Mouse (Mus musculus): ENCODE results near the gene Tent4a. TPM values are rescaled to one million over a fixed set of nuclear protein-coding genes. Genes with fewer than 3 reads are reported as not detected.

The Tent4a gene
- total and polyA plus RNA-seq, 3 experiments = 3.6 to 8.8 (median 5.7) TPM

GRCm38 (mm10) chr13:69541776-69542175 is 7.4 kb upstream of the Tent4a start:
- Histone ChIP-seq H3K36me3 (replicated peaks in 1 of 2; ENCODE audit: control insufficient read depth in 1 of 2, insufficient read depth in 1 of 2, low read length in 1 of 2) (no peaks in the 10 kb centered on the region), H3K4me1 (ENCODE audit: control insufficient read depth in 1 of 2, insufficient read depth in 2 of 2) (peaks cover 0 to 5% of the 10 kb centered on the region in 2 experiments; a peak in 1 of 4 replicates), H3K9ac (ENCODE audit: insufficient read depth, low read depth) (no peak overlapping the region), H3K27me3 (replicated peaks) (no peaks in the 10 kb centered on the region), H3K27ac (ENCODE audit: insufficient read depth, low read depth) (no peak overlapping the region), H3K4me3 (replicated peaks in 1 of 3; ENCODE audit: low read depth in 2 of 3, low read length in 2 of 3, poor library complexity in 1 of 3) (no peak overlapping the region), H3K9me3 (replicated peaks; ENCODE audit: low read length) (no peaks in the 10 kb centered on the region), H3K4me2 (ENCODE audit: insufficient read depth, low read depth, poor library complexity, severe bottlenecking) (peak overlapping the region; percentile 27; the same call in 1 of the 2 replicates), H3K79me2 (replicated peaks; ENCODE audit: control insufficient read depth, extremely low read depth, insufficient read depth, poor library complexity, severe bottlenecking) (no peaks in the 10 kb centered on the region)
- DNase-seq (ENCODE audit: extremely low read depth) = no peak
- TF ChIP-seq MAFK (IDR thresholded peaks at IDR 0.05; ENCODE audit: insufficient replicate concordance, low read length) (no peak), HCFC1 (IDR thresholded peaks at IDR 0.05; ENCODE audit: low read depth, low read length) (no peak), BHLHE40 (IDR thresholded peaks at IDR 0.05; ENCODE audit: low read depth, low read length) (no peak), MAZ (IDR thresholded peaks at IDR 0.05; ENCODE audit: low read depth, low read length) (no peak), ETS1 (conservative IDR thresholded peaks at IDR 0.05; ENCODE audit: low read depth, low read length) (no peak), CHD2 (IDR thresholded peaks at IDR 0.05; ENCODE audit: low read length) (no peak), NELFE (IDR thresholded peaks at IDR 0.05; ENCODE audit: low read depth, low read length) (no peak), USF1 (IDR thresholded peaks at IDR 0.05; ENCODE audit: low read depth, low read length) (no peak), ELF1 (IDR thresholded peaks at IDR 0.05; ENCODE audit: low read depth, low read length) (no peak), MAX (IDR thresholded peaks at IDR 0.05; ENCODE audit: low read length) (no peak), PAX5 (IDR thresholded peaks at IDR 0.05; ENCODE audit: low read length) (no peak), ZKSCAN1 (IDR thresholded peaks at IDR 0.05; ENCODE audit: borderline replicate concordance, low read depth, low read length) (no peak), RAD21 (IDR thresholded peaks at IDR 0.05; ENCODE audit: low read depth, low read length) (no peak), POLR2A (IDR thresholded peaks at IDR 0.05; ENCODE audit: low read depth, low read length) (no peak)
- dilution Hi-C loops (cut with MboI; ENCODE audit: extremely low pct_ligation_motif_present, extremely low pct_unique_long_range_greater_than_20kb, low sequenced_read_pairs) (no loop called here), in situ Hi-C loops (cut with MboI; ENCODE audit: low pct_ligation_motif_present, low pct_unique_long_range_greater_than_20kb, low sequenced_read_pairs) (loop anchor here (10.0 kb wide), 1 partner anchor 73 kb away; the partner anchor contains the start of gene Srd5a1)

DNA sequence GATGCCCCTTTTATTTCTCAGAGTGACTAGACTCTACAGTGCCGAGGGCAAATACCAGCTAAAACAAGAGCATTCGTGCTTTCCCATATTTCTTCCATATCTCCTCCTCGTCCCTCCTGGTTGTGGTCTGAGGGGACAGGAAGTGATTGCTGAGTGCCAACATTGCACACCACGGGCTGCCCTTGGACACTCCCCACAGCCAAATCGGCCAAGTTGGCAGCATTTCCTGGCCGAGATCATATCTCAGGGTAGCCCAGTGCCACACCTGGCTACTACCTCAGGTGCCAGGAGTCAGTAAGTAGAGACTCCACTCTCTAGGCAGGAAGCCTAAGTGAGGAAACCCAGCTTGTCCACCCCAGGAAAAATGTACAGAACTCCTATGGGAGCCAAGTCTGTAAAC is 6.8 kb upstream of the Tent4a start:
- no peaks in the 10 kb centered on the region for H3K9me3 ChIP-seq (replicated peaks; ENCODE audit: low read length)
- DNase-seq (ENCODE audit: extremely low read depth) = no peak
- in situ Hi-C loops (cut with MboI; ENCODE audit: low pct_ligation_motif_present, low pct_unique_long_range_greater_than_20kb, low sequenced_read_pairs) = loop anchor here (10.0 kb wide), 1 partner anchor 74 kb away; the partner anchor contains the start of gene Srd5a1
- no peak overlapping the region for H3K9ac ChIP-seq (ENCODE audit: insufficient read depth, low read depth)
- TF ChIP-seq ZKSCAN1 (IDR thresholded peaks at IDR 0.05; ENCODE audit: borderline replicate concordance, low read depth, low read length) (no peak), GABPA (IDR thresholded peaks at IDR 0.05; ENCODE audit: insufficient replicate concordance, low read depth, low read length) (no peak), MAFK (IDR thresholded peaks at IDR 0.05; ENCODE audit: insufficient replicate concordance, low read length) (no peak), EP300 (IDR thresholded peaks at IDR 0.05; ENCODE audit: low read length) (no peak), TCF12 (IDR thresholded peaks at IDR 0.05; ENCODE audit: low read depth, low read length) (no peak), MAZ (IDR thresholded peaks at IDR 0.05; ENCODE audit: low read depth, low read length) (no peak), POLR2A (IDR thresholded peaks at IDR 0.05; ENCODE audit: low read depth, low read length) (no peak), NELFE (IDR thresholded peaks at IDR 0.05; ENCODE audit: low read depth, low read length) (no peak), TBP (conservative IDR thresholded peaks at IDR 0.05; ENCODE audit: low read depth, low read length) (no peak), HCFC1 (IDR thresholded peaks at IDR 0.05; ENCODE audit: low read depth, low read length) (no peak), PAX5 (IDR thresholded peaks at IDR 0.05; ENCODE audit: low read length) (no peak), RAD21 (IDR thresholded peaks at IDR 0.05; ENCODE audit: low read depth, low read length) (no peak)
- no peak overlapping the region for H3K27ac ChIP-seq (ENCODE audit: insufficient read depth, low read depth)
- H3K4me1 ChIP-seq (ENCODE audit: control insufficient read depth in 1 of 2, insufficient read depth in 2 of 2) = peaks cover 0 to 5% of the 10 kb centered on the region in 2 experiments; a peak in 1 of 4 replicates
- H3K27me3 ChIP-seq (replicated peaks) = no peaks in the 10 kb centered on the region
- H3K4me3 ChIP-seq (replicated peaks in 1 of 3; ENCODE audit: low read depth in 2 of 3, low read length in 2 of 3, poor library complexity in 1 of 3) = no peak overlapping the region
- dilution Hi-C loops (cut with MboI; ENCODE audit: extremely low pct_ligation_motif_present, extremely low pct_unique_long_range_greater_than_20kb, low sequenced_read_pairs) = no loop called here
- H3K36me3 ChIP-seq (replicated peaks in 1 of 2; ENCODE audit: control insufficient read depth in 1 of 2, insufficient read depth in 1 of 2, low read length in 1 of 2) = no peaks in the 10 kb centered on the region
- H3K4me2 ChIP-seq (ENCODE audit: insufficient read depth, low read depth, poor library complexity, severe bottlenecking) = no peak overlapping the region
- no peaks in the 10 kb centered on the region for H3K79me2 ChIP-seq (replicated peaks; ENCODE audit: control insufficient read depth, extremely low read depth, insufficient read depth, poor library complexity, severe bottlenecking)

Measured in CH12.LX (cell line).